Mouse (Mus musculus): ENCODE data around the gene Zfp354c. TPM values are rescaled to one million over a fixed set of nuclear protein-coding genes. Genes with fewer than 3 reads are reported as not detected.

Gene Zfp354c
- total and polyA plus RNA-seq, 3 experiments, result 4.2 to 4.5 TPM; not detected in 1

DNA sequence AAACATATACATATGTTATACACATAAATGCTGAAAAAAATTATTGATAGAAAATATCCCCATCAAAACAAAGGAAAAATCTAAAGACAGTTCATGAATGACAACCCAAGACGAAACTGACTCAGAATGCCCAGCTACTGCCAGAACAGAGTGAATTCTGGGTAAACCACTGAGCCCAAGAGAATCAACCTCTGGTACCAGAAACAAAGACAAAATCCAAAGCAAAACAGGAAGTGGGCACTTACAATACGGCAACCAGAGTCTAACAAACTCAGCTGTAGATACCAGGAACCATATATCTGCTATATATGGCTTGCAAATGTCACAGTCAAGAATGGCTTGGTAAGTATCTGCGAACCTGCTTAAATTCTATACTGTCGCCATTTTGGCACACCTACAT, 8.2 kb upstream of the Zfp354c start:
- Histone ChIP-seq H3K27ac (ENCODE audit: control insufficient read depth, low read depth, low read length) (no peak overlapping the region), H3K4me3 (ENCODE audit: control insufficient read depth in 1 of 2, insufficient read depth in 1 of 2, low read depth in 2 of 2, low read length in 2 of 2) (no peak overlapping the region)
- no peak for DNase-seq (ENCODE audit: low read depth, low spot score)

DNA sequence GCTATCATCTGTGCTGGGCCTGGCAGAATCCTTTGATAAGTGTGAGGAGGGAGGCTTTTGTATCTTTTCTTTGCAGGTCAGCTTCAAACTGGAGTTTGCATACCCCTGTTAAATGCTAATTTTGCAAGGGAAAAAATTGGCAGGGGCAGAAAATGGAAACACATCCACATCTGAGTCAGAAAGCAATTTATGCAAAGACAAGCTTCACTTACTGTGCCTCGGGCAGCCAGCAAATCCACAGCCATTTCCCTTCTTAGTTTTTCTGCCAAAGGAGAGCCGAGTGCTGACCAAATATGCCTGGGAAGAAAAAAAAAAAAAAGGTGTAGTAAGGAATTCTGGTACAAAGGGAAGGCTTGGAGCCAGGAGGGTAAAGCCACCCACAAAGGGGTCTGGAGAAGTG, 1.3 kb downstream of the Zfp354c start:
- TF ChIP-seq NELFE (IDR thresholded peaks at IDR 0.05; ENCODE audit: low read depth, low read length) (no peak), POLR2AphosphoS5 (IDR thresholded peaks at IDR 0.05; ENCODE audit: borderline replicate concordance, low read depth, low read length) (no peak), MYC (IDR thresholded peaks at IDR 0.05; ENCODE audit: low read depth, low read length) (no peak), ZMIZ1 (IDR thresholded peaks at IDR 0.05; ENCODE audit: low read depth, low read length) (no peak), ZKSCAN1 (IDR thresholded peaks at IDR 0.05; ENCODE audit: low read depth, low read length) (no peak), SIN3A (IDR thresholded peaks at IDR 0.05; ENCODE audit: low read length) (no peak), MXI1 (IDR thresholded peaks at IDR 0.05; ENCODE audit: low read depth, low read length) (no peak), CHD1 (IDR thresholded peaks at IDR 0.05; ENCODE audit: low read depth, low read length) (no peak), E2F4 (IDR thresholded peaks at IDR 0.05; ENCODE audit: borderline replicate concordance, low read depth, low read length) (no peak), USF2 (IDR thresholded peaks at IDR 0.05; ENCODE audit: borderline replicate concordance in 1 of 2, insufficient read depth in 1 of 2, low read depth in 1 of 2, low read length in 2 of 2) (no peak), ETS1 (IDR thresholded peaks at IDR 0.05; ENCODE audit: low read depth, low read length) (no peak), ELF1 (IDR thresholded peaks at IDR 0.05; ENCODE audit: low read depth, low read length) (no peak)
- H3K4me1 ChIP-seq (ENCODE audit: control insufficient read depth in 1 of 2, insufficient read depth in 2 of 2, low read length in 2 of 2), result peaks cover 3 to 4% of the 10 kb centered on the region in 2 experiments; a peak in 1 of 4 replicates

More for the DNA sequence above, 8.2 kb upstream of the Zfp354c start:
- no peak overlapping the region for H3K9ac ChIP-seq (ENCODE audit: control insufficient read depth, low read depth, low read length, poor library complexity, severe bottlenecking)
- H3K79me2 ChIP-seq (ENCODE audit: control insufficient read depth, insufficient read depth, low read length, poor library complexity), result no peaks in the 10 kb centered on the region
- H3K9me3 ChIP-seq (replicated peaks; ENCODE audit: insufficient read depth, low read length), result no peaks in the 10 kb centered on the region
- H3K36me3 ChIP-seq (ENCODE audit: control insufficient read depth in 1 of 2, insufficient read depth in 2 of 2, low read length in 2 of 2), result no peaks in the 10 kb centered on the region
- no peaks in the 10 kb centered on the region for H3K4me1 ChIP-seq (ENCODE audit: control insufficient read depth in 1 of 2, insufficient read depth in 2 of 2, low read length in 2 of 2)
- no peaks in the 10 kb centered on the region for H3K27me3 ChIP-seq (ENCODE audit: control insufficient read depth in 1 of 2, insufficient read depth in 2 of 2, low read length in 2 of 2)
- TF ChIP-seq POLR2AphosphoS5 (IDR thresholded peaks at IDR 0.05; ENCODE audit: borderline replicate concordance, low read depth, low read length) (no peak), ZKSCAN1 (IDR thresholded peaks at IDR 0.05; ENCODE audit: low read depth, low read length) (no peak), NELFE (IDR thresholded peaks at IDR 0.05; ENCODE audit: low read depth, low read length) (no peak), RAD21 (IDR thresholded peaks at IDR 0.05; ENCODE audit: low read depth, low read length) (no peak), CTCF (IDR thresholded peaks at IDR 0.05 in 2 of 3, conservative IDR thresholded peaks at IDR 0.05 in 1 of 3; ENCODE audit: control insufficient read depth in 1 of 3, insufficient read depth in 1 of 3, low read depth in 2 of 3, low read length in 3 of 3, poor library complexity in 1 of 3, severe bottlenecking in 1 of 3) (no peak), TAL1 (IDR thresholded peaks at IDR 0.05; ENCODE audit: low read length) (no peak), MYC (IDR thresholded peaks at IDR 0.05; ENCODE audit: low read depth, low read length) (no peak), MYB (IDR thresholded peaks at IDR 0.05; ENCODE audit: low read depth, low read length) (no peak), SMC3 (IDR thresholded peaks at IDR 0.05; ENCODE audit: low read depth, low read length) (no peak)

More for the DNA sequence above, 1.3 kb downstream of the Zfp354c start:
- no peak overlapping the region for H3K9ac ChIP-seq (ENCODE audit: control insufficient read depth, low read depth, low read length, poor library complexity, severe bottlenecking)
- H3K36me3 ChIP-seq (ENCODE audit: control insufficient read depth in 1 of 2, insufficient read depth in 2 of 2, low read length in 2 of 2), result peaks cover 0 to 2% of the 10 kb centered on the region in 2 experiments; a peak in 1 of 4 replicates
- H3K9me3 ChIP-seq (replicated peaks; ENCODE audit: insufficient read depth, low read length), result no peaks in the 10 kb centered on the region
- no peak overlapping the region for H3K27ac ChIP-seq (ENCODE audit: control insufficient read depth, low read depth, low read length)
- H3K4me3 ChIP-seq (ENCODE audit: control insufficient read depth in 1 of 2, insufficient read depth in 1 of 2, low read depth in 2 of 2, low read length in 2 of 2), result no peak overlapping the region
- DNase-seq (ENCODE audit: low read depth, low spot score), result no peak
- no peaks in the 10 kb centered on the region; the same call in 1 of the 2 replicates for H3K79me2 ChIP-seq (ENCODE audit: control insufficient read depth, insufficient read depth, low read length, poor library complexity)
- H3K27me3 ChIP-seq (ENCODE audit: control insufficient read depth in 1 of 2, insufficient read depth in 2 of 2, low read length in 2 of 2), result no peaks in the 10 kb centered on the region

Data from MEL (cell line).